Comparison of ENCODE assay signal across 18 mouse cellular contexts in the genomic region with DNA sequence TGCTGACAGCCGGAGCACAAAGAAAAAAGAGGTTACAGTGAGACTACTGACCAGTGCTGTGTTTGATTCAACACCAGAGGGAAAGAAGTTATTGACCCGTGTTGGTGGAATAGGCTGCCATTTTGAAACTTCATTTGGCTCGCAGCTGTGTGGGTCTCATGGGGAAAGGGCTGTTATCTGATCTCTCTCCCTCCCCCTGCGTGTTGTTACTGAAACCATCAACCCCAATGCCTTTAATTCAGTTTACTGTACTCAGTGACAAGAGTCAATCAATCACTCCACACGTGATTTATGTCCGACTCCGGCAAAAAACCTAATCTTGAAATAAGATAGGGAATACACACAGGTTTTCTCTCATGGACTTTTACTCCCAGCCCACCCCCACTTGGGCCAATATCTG.
DNase-seq lines count a peak whose midpoint lies in the region; ATAC-seq lines count a peak whose summit lies in the region.
"Had no signal": no experiment of that assay in that cellular context is flagged by ENCODE, and none has a peak within 500 bp of the region (broad histone marks: within the 10 kb centered on the region; RNA-seq: fewer than 3 reads in every experiment).

No protein-coding gene starts in this region.

- WGBS in kidney, embryonic 14.5 days: 47% methylated on average over 7 of the region's 7 CpGs
- WGBS in hindbrain, embryonic 11.5 days: 68% methylated on average over 7 of the region's 7 CpGs
- 58% methylated on average over 7 of the region's 7 CpGs for WGBS in hindbrain, embryonic 12.5 days
- WGBS in midbrain, embryonic 11.5 days: 88% methylated on average over 7 of the region's 7 CpGs

- no peaks in the 10 kb centered on the region; the same call in 1 of the 2 replicates for H3K27me3 ChIP-seq in kidney, embryonic 14.5 days (ENCODE audit: control insufficient read depth, insufficient read depth, low read length)
- H3K27me3 ChIP-seq in hindbrain, embryonic 11.5 days (ENCODE audit: control insufficient read depth, insufficient read depth, low read length): no peaks in the 10 kb centered on the region
- H3K27me3 ChIP-seq in hindbrain, embryonic 12.5 days: no peaks in the 10 kb centered on the region
- H3K27me3 ChIP-seq in midbrain, embryonic 11.5 days (ENCODE audit: control insufficient read depth, insufficient read depth, low read length): no peaks in the 10 kb centered on the region
- H3K27me3 ChIP-seq: stomach, embryonic 15.5 days had no signal

- no peak overlapping the region for H3K4me2 ChIP-seq in kidney, embryonic 14.5 days (replicated peaks; ENCODE audit: low read depth, low read length)
- H3K4me2 ChIP-seq in hindbrain, embryonic 11.5 days (replicated peaks; ENCODE audit: low read depth, low read length): no peak overlapping the region
- H3K4me2 ChIP-seq in hindbrain, embryonic 12.5 days (replicated peaks): no peak overlapping the region
- H3K4me2 ChIP-seq in midbrain, embryonic 11.5 days: no peak overlapping the region
- H3K4me2 ChIP-seq: embryonic facial prominence, embryonic 15.5 days; stomach, embryonic 15.5 days had no signal

- peak; percentile 68 for ATAC-seq in kidney, embryonic 14.5 days (ENCODE audit: low FRiP score, low TSS enrichment)
- ATAC-seq in hindbrain, embryonic 11.5 days (ENCODE audit: low FRiP score): peak; percentile 66
- ATAC-seq in hindbrain, embryonic 12.5 days (ENCODE audit: low FRiP score): peak; percentile 38; the same call in 1 of the 2 replicates
- ATAC-seq in midbrain, embryonic 11.5 days (ENCODE audit: low FRiP score): 0 out of 2 replicates have a peak, but pooled peaks have one; percentile 26
- ATAC-seq: intestine, embryonic 16.5 days had no signal

- no peak overlapping the region for H3K4me3 ChIP-seq in kidney, embryonic 14.5 days (ENCODE audit: low read length)
- no peak overlapping the region for H3K4me3 ChIP-seq in hindbrain, embryonic 11.5 days (ENCODE audit: low read depth, low read length)
- H3K4me3 ChIP-seq in hindbrain, embryonic 12.5 days: no peak overlapping the region
- H3K4me3 ChIP-seq in midbrain, embryonic 11.5 days (ENCODE audit: low read depth, low read length): no peak overlapping the region
- H3K4me3 ChIP-seq: embryonic facial prominence, embryonic 15.5 days; heart, embryonic 10.5 days; stomach, embryonic 15.5 days had no signal

- H3K27ac ChIP-seq in kidney, embryonic 14.5 days (ENCODE audit: low read depth, low read length): no peak overlapping the region
- H3K27ac ChIP-seq in hindbrain, embryonic 11.5 days (ENCODE audit: low read depth, low read length): peak overlapping the region; percentile 85
- H3K27ac ChIP-seq in hindbrain, embryonic 12.5 days: peak overlapping the region; percentile 79
- peak overlapping the region; percentile 63 for H3K27ac ChIP-seq in midbrain, embryonic 11.5 days (ENCODE audit: low read depth, low read length)
- H3K27ac ChIP-seq: embryonic facial prominence, embryonic 15.5 days; heart, embryonic 10.5 days; stomach, embryonic 15.5 days had no signal

- peaks cover 7% of the 10 kb centered on the region; the same call in 1 of the 2 replicates for H3K4me1 ChIP-seq in kidney, embryonic 14.5 days (ENCODE audit: control insufficient read depth, insufficient read depth, low read length)
- H3K4me1 ChIP-seq in hindbrain, embryonic 11.5 days (replicated peaks; ENCODE audit: control insufficient read depth, insufficient read depth, low read length): peaks cover 3% of the 10 kb centered on the region; the same call in 1 of the 2 replicates
- H3K4me1 ChIP-seq in hindbrain, embryonic 12.5 days: peaks cover 25% of the 10 kb centered on the region
- peaks cover 19% of the 10 kb centered on the region for H3K4me1 ChIP-seq in midbrain, embryonic 11.5 days (ENCODE audit: control insufficient read depth, insufficient read depth, low read length)
- H3K4me1 ChIP-seq: embryonic facial prominence, embryonic 15.5 days; stomach, embryonic 15.5 days had no signal

- no peak overlapping the region for H3K9ac ChIP-seq in kidney, embryonic 14.5 days (ENCODE audit: low read depth, low read length)
- no peak overlapping the region for H3K9ac ChIP-seq in hindbrain, embryonic 11.5 days (ENCODE audit: low read depth, low read length)
- no peak overlapping the region for H3K9ac ChIP-seq in hindbrain, embryonic 12.5 days
- no peak overlapping the region for H3K9ac ChIP-seq in midbrain, embryonic 11.5 days (ENCODE audit: low read length)
- H3K9ac ChIP-seq: embryonic facial prominence, embryonic 15.5 days; stomach, embryonic 15.5 days had no signal

- DNase-seq in kidney, adult 8-10 months: no peak
- DNase-seq in hindbrain, embryonic 11.5 days (ENCODE audit: low spot score): peak; percentile 33
- no peak for DNase-seq in midbrain, embryonic 11.5 days (ENCODE audit: low spot score, missing footprints)
- DNase-seq in lung, postnatal 36 days: no peak
- DNase-seq in cerebellum, adult 8-10 months: no peak
- no peak for DNase-seq in B cell, adult 2 months
- DNase-seq: adrenal gland, postnatal 14 days; cerebellum, adult 2 months; cerebellum, postnatal 36 days; embryo, embryonic 11 days; kidney, postnatal 10 days; thymus, postnatal 25 days had no signal

- H3K36me3 ChIP-seq in kidney, embryonic 14.5 days (ENCODE audit: control insufficient read depth, insufficient read depth, low read length): no peaks in the 10 kb centered on the region
- no peaks in the 10 kb centered on the region for H3K36me3 ChIP-seq in hindbrain, embryonic 11.5 days (ENCODE audit: control insufficient read depth, insufficient read depth, low read length)
- no peaks in the 10 kb centered on the region for H3K36me3 ChIP-seq in hindbrain, embryonic 12.5 days
- H3K36me3 ChIP-seq in midbrain, embryonic 11.5 days (ENCODE audit: control insufficient read depth, insufficient read depth, low read length): no peaks in the 10 kb centered on the region
- H3K36me3 ChIP-seq: embryonic facial prominence, embryonic 15.5 days; heart, embryonic 10.5 days; stomach, embryonic 15.5 days had no signal

- H3K9me3 ChIP-seq in kidney, embryonic 14.5 days (ENCODE audit: control insufficient read depth, low read length): no peaks in the 10 kb centered on the region
- no peaks in the 10 kb centered on the region for H3K9me3 ChIP-seq in hindbrain, embryonic 11.5 days (ENCODE audit: control insufficient read depth, low read length)
- no peaks in the 10 kb centered on the region for H3K9me3 ChIP-seq in hindbrain, embryonic 12.5 days (replicated peaks)
- H3K9me3 ChIP-seq in midbrain, embryonic 11.5 days (ENCODE audit: control insufficient read depth, low read length): no peaks in the 10 kb centered on the region
- H3K9me3 ChIP-seq: embryonic facial prominence, embryonic 15.5 days; heart, embryonic 10.5 days; stomach, embryonic 15.5 days had no signal
